Mouse (Mus musculus): ENCODE results near the gene Slc25a28.

Slc25a28 gene

DNA sequence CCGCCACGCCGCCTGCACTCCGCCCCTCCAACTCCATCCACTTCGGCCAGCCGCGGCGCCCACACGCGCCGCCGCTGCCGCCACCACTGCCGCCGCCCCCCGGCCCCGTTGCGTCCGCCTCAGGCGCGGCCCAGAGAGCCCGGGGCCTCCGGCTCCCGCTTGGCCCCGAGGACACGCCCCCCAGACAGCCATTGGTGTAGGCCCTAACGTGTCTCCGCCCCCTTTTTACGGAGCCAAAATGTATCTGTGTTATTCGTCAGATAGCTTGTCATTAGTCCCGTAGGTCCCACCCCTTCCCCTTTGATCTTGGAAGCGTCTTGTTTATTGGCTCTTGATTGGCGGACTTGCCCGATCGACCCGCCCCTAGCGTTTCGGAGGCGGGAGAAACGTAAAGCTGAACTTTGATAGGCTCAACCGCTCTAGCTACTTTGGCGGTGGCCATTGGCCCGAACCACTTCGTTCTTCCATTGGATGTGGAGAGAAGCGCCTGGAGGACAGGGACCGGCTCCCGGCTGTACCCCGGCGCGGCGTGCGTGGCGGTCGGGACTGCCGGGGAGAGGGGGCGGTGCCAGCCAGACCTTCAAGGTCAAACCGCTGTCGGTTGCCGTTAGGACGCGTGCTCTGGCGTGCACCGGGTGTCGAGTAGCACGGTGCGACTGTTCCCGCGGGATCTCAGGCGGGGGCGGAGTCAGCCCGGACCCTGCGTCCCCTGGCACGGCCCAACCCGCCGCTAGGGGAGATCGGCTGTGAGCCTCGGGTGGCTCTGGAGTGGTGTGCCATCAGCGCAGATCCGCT lies at the start of gene Slc25a28:
Slc25a28 (minus strand) TSS at position 152 of the 795 bp plus-strand sequence.
- DNase-seq (ENCODE audit: low spot score), result peak; percentile 100

- DNase-seq (ENCODE audit: low spot score), result no peak
Observed at GRCm38 (mm10) chr19:43724194-43724593, 49.5 kb upstream of the Slc25a28 start.

GRCm38 (mm10) chr19:43723501-43723900 lies 48.8 kb upstream of the Slc25a28 start:
- no peak for DNase-seq (ENCODE audit: low spot score)

- DNase-seq (ENCODE audit: low spot score), result no peak
Observed at GRCm38 (mm10) chr19:43722891-43723290, 48.2 kb upstream of the Slc25a28 start.

DNA sequence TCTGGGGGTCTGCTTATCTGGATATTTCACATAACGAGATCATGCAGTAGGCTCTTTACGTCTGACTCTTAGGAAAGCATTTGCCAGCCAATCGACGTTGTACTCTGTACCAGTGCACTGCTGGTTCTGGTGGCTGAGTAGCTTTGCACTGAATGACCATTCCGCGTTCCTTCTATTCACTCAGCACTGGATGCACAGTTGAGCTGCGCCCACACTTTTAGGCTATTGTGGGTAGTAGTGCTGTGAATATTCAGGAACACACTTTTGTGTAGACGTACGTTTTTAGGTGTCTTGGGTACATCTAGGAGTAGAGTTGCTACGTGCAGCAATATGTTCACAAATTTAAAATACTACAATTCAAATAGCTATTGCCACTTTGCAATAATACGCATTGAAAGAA lies 45.4 kb upstream of the Slc25a28 start:
- no peak for DNase-seq (ENCODE audit: low spot score)

GRCm38 (mm10) chr19:43711971-43712370 lies 37.3 kb upstream of the Slc25a28 start:
- no peak for DNase-seq (ENCODE audit: low spot score)

- no peak for DNase-seq (ENCODE audit: low spot score)
Observed at GRCm38 (mm10) chr19:43711159-43711916, 36.7 kb upstream of the Slc25a28 start.

DNA sequence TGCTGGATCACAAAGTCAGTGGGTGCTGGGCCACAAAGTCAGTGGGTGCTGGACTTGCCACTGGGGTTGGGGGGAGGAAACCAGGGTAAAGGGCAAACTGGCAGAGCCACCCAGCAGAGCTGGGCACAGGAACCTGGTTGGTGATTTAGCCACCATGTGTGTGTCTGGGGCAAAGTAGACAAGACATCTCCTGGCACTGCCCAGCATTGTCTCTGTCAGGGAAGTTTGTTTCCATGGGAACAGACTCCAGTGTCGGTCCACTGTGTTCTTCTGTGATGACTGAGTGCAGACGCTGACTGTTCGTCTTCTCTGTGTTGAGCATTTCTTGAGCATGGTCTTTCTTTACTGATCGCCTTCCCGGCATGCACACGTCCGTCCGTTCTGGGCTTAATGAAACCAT lies 34.6 kb upstream of the Slc25a28 start:
- no peak for DNase-seq (ENCODE audit: low spot score)

- no peak for DNase-seq (ENCODE audit: low spot score)
Observed at GRCm38 (mm10) chr19:43708206-43708605, 33.5 kb upstream of the Slc25a28 start.

- DNase-seq (ENCODE audit: low spot score), result no peak
Observed at GRCm38 (mm10) chr19:43704787-43705497, 30.3 kb upstream of the Slc25a28 start.

DNA sequence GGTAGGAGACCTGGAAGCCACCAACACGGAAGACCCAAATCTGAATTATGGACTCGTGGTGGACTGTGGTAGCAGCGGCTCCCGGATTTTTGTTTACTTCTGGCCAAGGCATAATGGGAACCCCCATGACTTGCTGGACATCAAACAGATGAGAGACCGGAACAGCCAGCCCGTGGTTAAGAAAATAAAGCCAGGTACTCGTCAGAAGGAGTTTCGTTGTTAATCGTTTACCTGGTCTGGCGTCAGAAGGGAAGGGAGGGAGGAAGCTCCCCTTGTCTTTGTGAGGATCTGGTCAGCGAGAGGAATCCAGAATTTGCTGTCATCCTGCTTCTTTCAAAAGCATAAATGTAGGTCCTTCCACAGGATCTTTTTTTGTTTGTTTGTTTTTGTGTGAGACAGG lies 29.5 kb upstream of the Slc25a28 start:
- no peak for DNase-seq (ENCODE audit: low spot score)

- DNase-seq (ENCODE audit: low spot score), result no peak
Observed at GRCm38 (mm10) chr19:43699763-43700155, 25.1 kb upstream of the Slc25a28 start.

DNA sequence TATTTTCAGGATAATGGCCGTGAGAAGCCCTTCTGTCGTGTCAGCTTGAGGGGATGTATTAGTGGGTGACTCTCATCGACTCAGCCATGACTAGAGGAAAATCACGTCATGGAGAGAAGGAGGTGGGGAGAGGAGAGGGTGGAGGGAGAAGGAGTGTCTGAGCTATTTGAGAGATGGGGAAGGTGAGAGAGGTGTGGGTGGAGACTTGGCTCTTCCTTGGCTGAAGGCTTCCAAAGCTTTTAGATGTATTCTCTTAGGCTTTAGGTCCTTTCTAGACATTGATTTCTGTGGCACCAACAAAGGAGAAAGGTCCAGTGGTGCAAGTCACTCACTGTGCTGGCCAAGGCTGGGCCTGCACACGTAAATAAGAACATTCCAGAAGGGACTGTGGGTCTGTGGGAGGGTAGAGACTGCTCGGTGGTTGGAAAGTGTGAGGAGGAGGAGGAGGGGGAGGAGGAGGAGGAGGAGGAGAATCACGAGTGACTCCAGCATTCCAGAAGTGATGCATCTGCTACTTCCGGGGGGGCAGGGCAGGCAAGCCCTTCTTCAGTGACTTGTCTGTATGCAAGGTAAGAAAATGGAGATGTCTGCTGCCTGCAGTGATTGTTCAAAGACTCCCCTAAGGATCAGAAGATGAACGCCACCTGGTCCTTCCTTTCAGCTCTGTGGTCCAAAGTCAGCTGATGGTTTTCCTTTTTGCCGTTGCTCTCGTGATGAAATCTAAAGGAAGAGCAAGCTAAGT lies 24.5 kb upstream of the Slc25a28 start:
- DNase-seq (ENCODE audit: low spot score), result no peak

DNA sequence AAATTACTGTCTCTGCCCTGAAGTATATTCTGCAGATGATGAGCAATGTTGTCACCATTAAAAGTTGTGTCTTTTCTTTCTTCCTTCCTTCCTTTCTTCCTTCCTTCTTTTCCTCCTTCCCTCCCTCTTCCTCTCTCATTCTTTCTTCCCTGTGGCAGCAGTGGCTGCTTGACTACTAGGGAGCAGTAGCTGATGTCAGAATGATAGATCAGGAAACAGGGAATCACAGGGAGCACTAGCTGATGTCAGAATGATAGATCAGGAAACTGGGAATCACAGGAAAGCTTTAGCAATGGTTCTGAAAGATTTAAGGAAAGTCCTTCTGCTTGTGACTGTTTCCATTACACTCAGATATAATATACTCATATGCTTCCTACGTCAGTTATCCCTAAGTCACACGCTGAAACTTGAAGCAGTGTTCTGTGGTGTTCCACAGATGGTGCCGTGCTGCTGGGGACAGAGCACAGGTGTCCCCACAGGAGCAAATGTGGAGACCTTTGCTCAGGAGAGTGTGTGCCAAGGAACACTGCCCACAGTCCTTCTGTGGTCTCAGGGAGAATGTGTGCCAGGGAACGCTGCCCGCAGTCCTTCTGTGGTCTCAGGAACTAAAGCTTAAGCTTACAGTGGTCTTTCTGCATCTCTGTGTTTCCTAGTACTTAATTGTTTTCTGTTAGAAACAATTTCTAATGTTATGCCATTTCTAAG lies 23.1 kb upstream of the Slc25a28 start:
- DNase-seq (ENCODE audit: low spot score), result no peak

- peak; percentile 15 for DNase-seq (ENCODE audit: low spot score)
Observed at GRCm38 (mm10) chr19:43695514-43695964, 20.9 kb upstream of the Slc25a28 start.

DNA sequence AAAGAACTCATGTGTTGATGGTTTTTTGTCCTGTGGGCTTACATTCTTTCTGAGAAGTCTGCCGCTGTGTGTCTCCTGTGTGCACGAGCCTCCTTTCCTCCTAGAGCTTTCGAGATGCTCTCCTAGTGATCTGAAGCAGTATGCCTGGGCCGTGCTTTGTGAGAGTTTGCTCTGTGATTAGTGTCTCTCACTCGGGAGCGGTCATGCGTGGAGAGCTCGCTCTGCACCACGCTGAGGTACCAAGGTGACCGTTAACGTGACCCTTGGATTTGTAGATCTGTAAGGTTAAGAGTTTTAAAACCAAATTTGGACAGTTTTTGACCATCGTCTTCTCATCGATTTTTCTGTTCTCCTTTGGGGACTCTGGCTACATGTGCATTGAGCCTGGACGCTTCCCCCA lies 18.1 kb upstream of the Slc25a28 start:
- DNase-seq (ENCODE audit: low spot score), result no peak

GRCm38 (mm10) chr19:43689419-43690246 lies 15.0 kb upstream of the Slc25a28 start, which contains the start of gene Entpd7:
Entpd7 (plus strand) TSS chr19:43689672.
- peak; percentile 95 for DNase-seq (ENCODE audit: low spot score)

- no peak for DNase-seq (ENCODE audit: low spot score)
Observed at GRCm38 (mm10) chr19:43681541-43681940, 6.9 kb upstream of the Slc25a28 start.

- DNase-seq (ENCODE audit: low spot score), result no peak
Observed at GRCm38 (mm10) chr19:43679474-43679981, 4.8 kb upstream of the Slc25a28 start.

- DNase-seq (ENCODE audit: low spot score), result no peak
Observed at GRCm38 (mm10) chr19:43678467-43679003, 3.9 kb upstream of the Slc25a28 start.

Measured in embryo, embryonic 10 days (tissue).